Mouse (Mus musculus): ENCODE data around the gene Olfr544. TPM values are rescaled to one million over a fixed set of nuclear protein-coding genes. Genes with fewer than 3 reads are reported as not detected.

The Olfr544 gene
- 0.14 and 0.22 TPM in 2 replicates for polyA plus RNA-seq (2014; fragmentation: Nextera tagmentation; extraction: Ambion mirVana)

DNA sequence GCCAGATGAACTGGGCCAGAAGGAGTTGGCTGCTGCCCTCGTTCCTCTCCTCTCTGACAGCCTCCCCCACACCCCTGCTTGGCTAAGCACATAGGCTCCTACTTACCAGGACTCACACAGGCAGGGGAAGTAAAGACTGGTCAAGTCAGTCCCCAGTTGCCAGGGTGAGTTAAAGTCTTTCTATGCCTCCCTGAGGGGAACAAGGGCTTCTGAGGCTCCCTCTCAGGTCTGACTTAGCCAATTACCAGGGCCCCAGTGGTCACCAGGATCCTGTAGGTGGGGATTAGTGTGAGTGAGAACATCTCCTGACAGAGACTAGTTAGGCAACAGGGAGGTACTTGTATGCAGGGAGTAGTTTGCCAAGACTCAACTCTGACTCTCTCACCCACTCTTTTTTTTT, at the start of gene Olfr544:
TSS of gene Olfr544 (minus strand) at position 153 of the 400 bp plus-strand sequence.
- H3K4me1 ChIP-seq (ENCODE audit: control insufficient read depth, insufficient read depth, low read length): no peaks in the 10 kb centered on the region
- H3K27me3 ChIP-seq (ENCODE audit: control insufficient read depth, insufficient read depth, low read length): no peaks in the 10 kb centered on the region
- H3K36me3 ChIP-seq (ENCODE audit: control insufficient read depth, insufficient read depth, low read length): no peaks in the 10 kb centered on the region
- H3K4me3 ChIP-seq (replicated peaks; ENCODE audit: low read depth, low read length): no peak within 1 kb of the TSS
- H3K27ac ChIP-seq (replicated peaks; ENCODE audit: low read depth, low read length): no peak within 1 kb of the TSS
- H3K9me3 ChIP-seq (ENCODE audit: control insufficient read depth, low read length): no peaks in the 10 kb centered on the region
- WGBS: 36% methylated on average over 1 of the region's 1 CpGs
- no peak within 1 kb of the TSS for H3K4me2 ChIP-seq (ENCODE audit: low read length)
- no peak within 1 kb of the TSS for H3K9ac ChIP-seq (replicated peaks; ENCODE audit: low read length)
- no peak for DNase-seq
- ATAC-seq (ENCODE audit: low FRiP score, low TSS enrichment): no peak

DNA sequence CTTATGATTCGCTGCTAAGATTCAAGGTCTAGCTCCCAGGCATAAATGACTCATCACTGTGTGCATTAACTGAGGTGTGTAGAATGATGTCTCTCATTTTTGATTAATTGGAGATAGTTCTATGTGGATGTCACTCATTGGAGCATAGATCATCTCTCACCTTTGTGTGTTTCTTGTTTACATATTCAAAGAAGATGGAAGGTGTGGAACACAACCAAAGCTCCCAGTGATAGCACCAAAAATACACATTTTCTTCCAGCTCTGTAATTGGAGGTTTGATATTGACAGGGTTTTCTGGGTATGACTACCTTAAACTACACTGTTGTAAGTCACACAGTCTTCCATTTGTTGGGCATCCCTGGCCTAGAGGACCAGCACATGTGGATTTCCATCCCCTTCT, 46.3 kb upstream of the Olfr544 start, which contains the start of gene Olfr547:
TSS of gene Olfr547 (plus strand) at position 301 of the 400 bp plus-strand sequence.
- H3K27ac ChIP-seq (replicated peaks; ENCODE audit: low read depth, low read length): no peak within 1 kb of the TSS
- H3K36me3 ChIP-seq (ENCODE audit: control insufficient read depth, insufficient read depth, low read length): no peaks in the 10 kb centered on the region
- ATAC-seq (ENCODE audit: low FRiP score, low TSS enrichment) (no peak), DNase-seq (no peak)
- WGBS: 83% methylated on average over 1 of the region's 1 CpGs
- no peak within 1 kb of the TSS for H3K9ac ChIP-seq (replicated peaks; ENCODE audit: low read length)
- H3K27me3 ChIP-seq (ENCODE audit: control insufficient read depth, insufficient read depth, low read length): no peaks in the 10 kb centered on the region
- H3K4me1 ChIP-seq (ENCODE audit: control insufficient read depth, insufficient read depth, low read length): no peaks in the 10 kb centered on the region
- no peak within 1 kb of the TSS for H3K4me3 ChIP-seq (replicated peaks; ENCODE audit: low read depth, low read length)
- H3K9me3 ChIP-seq (ENCODE audit: control insufficient read depth, low read length): no peaks in the 10 kb centered on the region
- H3K4me2 ChIP-seq (ENCODE audit: low read length): no peak within 1 kb of the TSS

- no peak overlapping the region for H3K27ac ChIP-seq (replicated peaks; ENCODE audit: low read depth, low read length)
- ATAC-seq (ENCODE audit: low FRiP score, low TSS enrichment): no peak
- no peaks in the 10 kb centered on the region for H3K36me3 ChIP-seq (ENCODE audit: control insufficient read depth, insufficient read depth, low read length)
- H3K9me3 ChIP-seq (ENCODE audit: control insufficient read depth, low read length): no peaks in the 10 kb centered on the region
- no peak overlapping the region for H3K9ac ChIP-seq (replicated peaks; ENCODE audit: low read length)
- DNase-seq: no peak
- no peaks in the 10 kb centered on the region for H3K4me1 ChIP-seq (ENCODE audit: control insufficient read depth, insufficient read depth, low read length)
- H3K4me3 ChIP-seq (replicated peaks; ENCODE audit: low read depth, low read length): no peak overlapping the region
- no peaks in the 10 kb centered on the region for H3K27me3 ChIP-seq (ENCODE audit: control insufficient read depth, insufficient read depth, low read length)
- 93% methylated on average over 1 of the region's 1 CpGs for WGBS
- H3K4me2 ChIP-seq (ENCODE audit: low read length): no peak overlapping the region
These were observed 40.9 kb upstream of the Olfr544 start for GRCm38 (mm10) chr7:102529052-102529451.

- 75% methylated on average over 2 of the region's 2 CpGs for WGBS
- no peaks in the 10 kb centered on the region for H3K36me3 ChIP-seq (ENCODE audit: control insufficient read depth, insufficient read depth, low read length)
- no peak overlapping the region for H3K27ac ChIP-seq (replicated peaks; ENCODE audit: low read depth, low read length)
- 0 out of 2 replicates have a peak, but pooled peaks cover 3% of the 10 kb centered on the region for H3K4me1 ChIP-seq (ENCODE audit: control insufficient read depth, insufficient read depth, low read length)
- H3K4me3 ChIP-seq (replicated peaks; ENCODE audit: low read depth, low read length): no peak overlapping the region
- no peaks in the 10 kb centered on the region for H3K27me3 ChIP-seq (ENCODE audit: control insufficient read depth, insufficient read depth, low read length)
- ATAC-seq (ENCODE audit: low FRiP score, low TSS enrichment) (no peak), DNase-seq (peak; percentile 31)
- H3K4me2 ChIP-seq (ENCODE audit: low read length): no peak overlapping the region
- H3K9ac ChIP-seq (replicated peaks; ENCODE audit: low read length): no peak overlapping the region
- H3K9me3 ChIP-seq (ENCODE audit: control insufficient read depth, low read length): no peaks in the 10 kb centered on the region
These were observed 28.9 kb upstream of the Olfr544 start for GRCm38 (mm10) chr7:102517051-102517335.

DNA sequence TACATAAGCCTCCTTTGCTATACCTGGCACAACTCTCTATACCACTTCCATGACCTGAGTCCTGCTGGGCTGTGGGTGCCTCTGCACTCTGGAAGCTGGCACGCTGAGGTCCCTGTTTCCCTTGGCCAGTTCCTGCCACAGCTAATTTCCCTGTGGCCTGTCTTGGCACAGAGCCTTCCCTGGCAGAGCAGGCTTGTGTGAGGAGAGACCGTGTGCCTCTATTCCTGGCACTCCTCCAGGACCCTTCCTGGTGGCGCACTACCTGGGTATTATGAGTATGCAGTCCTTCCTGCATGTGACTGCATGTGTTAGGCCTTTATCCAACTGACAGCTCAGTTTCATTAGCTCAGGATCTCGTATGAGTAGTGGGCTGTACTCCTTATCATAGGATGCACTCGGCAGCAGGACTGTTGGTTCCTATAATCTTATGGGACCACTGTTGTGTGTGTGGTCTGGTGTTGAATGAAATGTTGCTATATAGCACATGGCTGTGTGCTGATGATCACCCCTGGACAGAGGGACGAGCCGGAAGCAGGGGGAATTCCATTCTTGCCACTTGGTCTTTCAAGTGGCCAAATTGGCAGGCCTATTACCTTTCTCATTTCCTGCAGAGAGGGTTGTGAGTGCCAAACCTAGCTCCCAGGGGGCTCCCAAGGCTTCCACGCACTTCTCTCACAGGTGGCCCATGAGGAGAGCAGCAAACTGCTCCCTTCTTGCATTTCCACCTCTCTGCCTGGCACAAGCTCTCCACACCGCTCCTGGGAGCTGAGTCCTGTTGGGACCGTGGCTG, 28.3 kb upstream of the Olfr544 start:
- Histone ChIP-seq H3K9me3 (ENCODE audit: control insufficient read depth, low read length) (no peaks in the 10 kb centered on the region), H3K9ac (replicated peaks; ENCODE audit: low read length) (no peak overlapping the region), H3K4me3 (replicated peaks; ENCODE audit: low read depth, low read length) (no peak overlapping the region), H3K36me3 (ENCODE audit: control insufficient read depth, insufficient read depth, low read length) (no peaks in the 10 kb centered on the region), H3K27ac (replicated peaks; ENCODE audit: low read depth, low read length) (no peak overlapping the region), H3K4me2 (ENCODE audit: low read length) (no peak overlapping the region), H3K4me1 (ENCODE audit: control insufficient read depth, insufficient read depth, low read length) (0 out of 2 replicates have a peak, but pooled peaks cover 3% of the 10 kb centered on the region), H3K27me3 (ENCODE audit: control insufficient read depth, insufficient read depth, low read length) (no peaks in the 10 kb centered on the region)
- 76% methylated on average over 10 of the region's 10 CpGs for WGBS
- ATAC-seq (ENCODE audit: low FRiP score, low TSS enrichment) (no peak), DNase-seq (peak; percentile 45)

- no peak overlapping the region for H3K4me3 ChIP-seq (replicated peaks; ENCODE audit: low read depth, low read length)
- no peak overlapping the region for H3K9ac ChIP-seq (replicated peaks; ENCODE audit: low read length)
- no peaks in the 10 kb centered on the region for H3K36me3 ChIP-seq (ENCODE audit: control insufficient read depth, insufficient read depth, low read length)
- H3K9me3 ChIP-seq (ENCODE audit: control insufficient read depth, low read length): no peaks in the 10 kb centered on the region
- H3K27me3 ChIP-seq (ENCODE audit: control insufficient read depth, insufficient read depth, low read length): no peaks in the 10 kb centered on the region
- WGBS: 82% methylated on average over 4 of the region's 4 CpGs
- no peak for DNase-seq
- H3K4me1 ChIP-seq (ENCODE audit: control insufficient read depth, insufficient read depth, low read length): 0 out of 2 replicates have a peak, but pooled peaks cover 3% of the 10 kb centered on the region
- H3K27ac ChIP-seq (replicated peaks; ENCODE audit: low read depth, low read length): no peak overlapping the region
- H3K4me2 ChIP-seq (ENCODE audit: low read length): no peak overlapping the region
- no peak for ATAC-seq (ENCODE audit: low FRiP score, low TSS enrichment)
These were observed 26.0 kb upstream of the Olfr544 start for GRCm38 (mm10) chr7:102514144-102514543.

DNA sequence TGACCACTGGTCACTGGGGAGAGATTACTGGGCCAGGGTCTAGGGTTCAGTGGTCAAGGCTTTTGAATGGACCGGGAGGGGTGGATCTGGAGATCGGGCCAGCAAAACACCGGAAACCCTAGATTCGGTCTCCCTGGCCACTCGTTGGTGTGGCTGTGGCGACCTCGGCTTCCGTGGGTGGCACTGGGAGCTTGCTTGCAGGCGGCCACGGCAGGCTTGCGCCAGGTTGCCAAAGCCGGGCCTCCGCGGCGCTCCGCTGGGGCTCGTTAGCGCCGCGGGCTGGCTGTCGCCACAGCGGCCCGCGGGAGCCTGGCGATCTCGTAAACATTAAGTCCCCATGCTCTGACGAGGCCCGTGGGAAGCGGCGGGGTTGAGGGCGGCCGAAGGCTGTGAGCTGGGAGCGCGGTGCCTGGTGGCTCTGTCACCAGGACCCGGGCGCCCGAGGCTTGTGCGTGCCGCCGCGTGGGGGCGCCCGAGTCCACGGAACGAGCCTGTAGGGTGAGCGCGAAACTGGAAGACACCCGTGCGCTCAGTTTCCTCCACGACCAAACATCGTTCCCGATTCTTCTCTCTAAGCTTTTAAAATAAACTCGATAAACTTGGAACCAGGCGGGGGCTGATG, 24.8 kb upstream of the Olfr544 start:
- under 1% methylated on average over 54 of the region's 54 CpGs for WGBS
- peak overlapping the region; percentile 90 for H3K4me2 ChIP-seq (ENCODE audit: low read length)
- no peak overlapping the region for H3K27ac ChIP-seq (replicated peaks; ENCODE audit: low read depth, low read length)
- ATAC-seq (ENCODE audit: low FRiP score, low TSS enrichment): peak; percentile 92
- peak overlapping the region; percentile 76 for H3K9ac ChIP-seq (replicated peaks; ENCODE audit: low read length)
- DNase-seq: peak; percentile 96
- no peaks in the 10 kb centered on the region for H3K9me3 ChIP-seq (ENCODE audit: control insufficient read depth, low read length)
- no peaks in the 10 kb centered on the region for H3K27me3 ChIP-seq (ENCODE audit: control insufficient read depth, insufficient read depth, low read length)
- peak overlapping the region; percentile 55 for H3K4me3 ChIP-seq (replicated peaks; ENCODE audit: low read depth, low read length)
- H3K36me3 ChIP-seq (ENCODE audit: control insufficient read depth, insufficient read depth, low read length): no peaks in the 10 kb centered on the region
- H3K4me1 ChIP-seq (ENCODE audit: control insufficient read depth, insufficient read depth, low read length): 0 out of 2 replicates have a peak, but pooled peaks cover 3% of the 10 kb centered on the region

- no peak overlapping the region for H3K9ac ChIP-seq (replicated peaks; ENCODE audit: low read length)
- DNase-seq (no peak), ATAC-seq (ENCODE audit: low FRiP score, low TSS enrichment) (no peak)
- no peak overlapping the region for H3K4me2 ChIP-seq (ENCODE audit: low read length)
- no peaks in the 10 kb centered on the region for H3K27me3 ChIP-seq (ENCODE audit: control insufficient read depth, insufficient read depth, low read length)
- H3K4me3 ChIP-seq (replicated peaks; ENCODE audit: low read depth, low read length): no peak overlapping the region
- 0 out of 2 replicates have a peak, but pooled peaks cover 3% of the 10 kb centered on the region for H3K4me1 ChIP-seq (ENCODE audit: control insufficient read depth, insufficient read depth, low read length)
- H3K9me3 ChIP-seq (ENCODE audit: control insufficient read depth, low read length): no peaks in the 10 kb centered on the region
- H3K36me3 ChIP-seq (ENCODE audit: control insufficient read depth, insufficient read depth, low read length): no peaks in the 10 kb centered on the region
- H3K27ac ChIP-seq (replicated peaks; ENCODE audit: low read depth, low read length): no peak overlapping the region
- 91% methylated on average over 10 of the region's 10 CpGs for WGBS
These were observed 23.8 kb upstream of the Olfr544 start for GRCm38 (mm10) chr7:102511927-102512326.

DNA sequence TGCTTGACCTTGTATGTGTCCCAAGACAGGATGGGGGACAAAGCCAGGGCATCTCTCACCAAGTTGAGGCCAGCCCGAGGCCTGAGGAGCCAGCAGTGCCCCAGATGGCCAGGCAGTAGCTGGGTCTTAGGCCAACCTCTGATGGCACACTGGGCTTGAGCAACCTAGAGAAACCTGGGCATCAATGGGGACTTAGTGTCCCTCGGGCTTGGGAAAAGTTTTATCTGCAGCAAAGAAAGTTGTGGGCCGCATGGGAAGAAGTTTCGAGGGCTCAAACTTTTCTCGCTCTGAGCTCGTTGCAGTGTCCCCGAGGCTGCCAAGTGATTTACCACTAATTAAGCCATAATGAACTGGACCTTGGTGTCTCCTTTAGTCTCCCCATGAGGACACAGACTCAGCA, 21.6 kb upstream of the Olfr544 start:
- Histone ChIP-seq H3K9ac (replicated peaks; ENCODE audit: low read length) (no peak overlapping the region), H3K4me3 (replicated peaks; ENCODE audit: low read depth, low read length) (no peak overlapping the region), H3K27me3 (ENCODE audit: control insufficient read depth, insufficient read depth, low read length) (no peaks in the 10 kb centered on the region), H3K4me1 (ENCODE audit: control insufficient read depth, insufficient read depth, low read length) (0 out of 2 replicates have a peak, but pooled peaks cover 3% of the 10 kb centered on the region), H3K36me3 (ENCODE audit: control insufficient read depth, insufficient read depth, low read length) (no peaks in the 10 kb centered on the region), H3K4me2 (ENCODE audit: low read length) (no peak overlapping the region), H3K9me3 (ENCODE audit: control insufficient read depth, low read length) (no peaks in the 10 kb centered on the region), H3K27ac (replicated peaks; ENCODE audit: low read depth, low read length) (no peak overlapping the region)
- WGBS: 79% methylated on average over 7 of the region's 7 CpGs
- ATAC-seq (ENCODE audit: low FRiP score, low TSS enrichment) (no peak), DNase-seq (no peak)
